Mouse (Mus musculus): ENCODE measurements around the gene Srcap. TPM values are rescaled to one million over a fixed set of nuclear protein-coding genes. Genes with fewer than 3 reads are reported as not detected.

Gene Srcap
- polyA plus RNA-seq, 1 experiment from 2014 or later, result 57.9 TPM

GRCm38 (mm10) chr7:127549116-127549835 is 37.5 kb downstream of the Srcap start:
- Histone ChIP-seq H3K9ac (no peak overlapping the region), H3K4me1 (no peaks in the 10 kb centered on the region), H3K36me3 (peaks cover 87% of the 10 kb centered on the region), H3K9me3 (replicated peaks) (no peaks in the 10 kb centered on the region), H3K4me2 (no peak overlapping the region), H3K27ac (no peak overlapping the region), H3K4me3 (replicated peaks) (no peak overlapping the region), H3K27me3 (no peaks in the 10 kb centered on the region)
- ATAC-seq (replicated peaks; ENCODE audit: low FRiP score), result no peak
- WGBS, result 87% methylated on average over 15 of the region's 15 CpGs

GRCm38 (mm10) chr7:127551558-127551957 is 39.8 kb downstream of the Srcap start:
- Histone ChIP-seq H3K27me3 (no peaks in the 10 kb centered on the region), H3K27ac (no peak overlapping the region), H3K4me3 (replicated peaks) (no peak overlapping the region), H3K9me3 (replicated peaks) (no peaks in the 10 kb centered on the region), H3K4me2 (no peak overlapping the region), H3K9ac (no peak overlapping the region), H3K36me3 (peaks cover 87% of the 10 kb centered on the region), H3K4me1 (no peaks in the 10 kb centered on the region)
- no peak for ATAC-seq (replicated peaks; ENCODE audit: low FRiP score)
- 94% methylated on average over 8 of the region's 8 CpGs for WGBS

GRCm38 (mm10) chr7:127560580-127560979 is 48.8 kb downstream of the Srcap start:
- no peak overlapping the region for H3K9ac ChIP-seq
- no peak overlapping the region for H3K4me3 ChIP-seq (replicated peaks)
- H3K4me2 ChIP-seq, result no peak overlapping the region
- peaks cover 92% of the 10 kb centered on the region for H3K36me3 ChIP-seq
- H3K27me3 ChIP-seq, result no peaks in the 10 kb centered on the region
- WGBS, result 90% methylated on average over 11 of the region's 11 CpGs
- no peak overlapping the region for H3K27ac ChIP-seq
- no peak for ATAC-seq (replicated peaks; ENCODE audit: low FRiP score)
- H3K4me1 ChIP-seq, result no peaks in the 10 kb centered on the region
- no peaks in the 10 kb centered on the region for H3K9me3 ChIP-seq (replicated peaks)

- Histone ChIP-seq H3K4me3 (replicated peaks) (no peak within 1 kb of the TSS), H3K36me3 (peaks cover 91% of the 10 kb centered on the region), H3K27me3 (no peaks in the 10 kb centered on the region), H3K9me3 (replicated peaks) (no peaks in the 10 kb centered on the region), H3K27ac (no peak within 1 kb of the TSS), H3K9ac (no peak within 1 kb of the TSS), H3K4me1 (no peaks in the 10 kb centered on the region), H3K4me2 (no peak within 1 kb of the TSS)
- ATAC-seq (replicated peaks; ENCODE audit: low FRiP score), result no peak
- WGBS, result 92% methylated on average over 5 of the region's 5 CpGs
These were observed 49.6 kb downstream of the Srcap start, which contains the start of gene Tmem265 for GRCm38 (mm10) chr7:127561340-127561858. Gene Tmem265 (plus strand): TSS chr7:127561390.

- Histone ChIP-seq H3K36me3 (peaks cover 86% of the 10 kb centered on the region), H3K4me3 (replicated peaks) (no peak overlapping the region), H3K4me1 (no peaks in the 10 kb centered on the region), H3K27me3 (no peaks in the 10 kb centered on the region), H3K4me2 (no peak overlapping the region), H3K9ac (no peak overlapping the region), H3K27ac (no peak overlapping the region), H3K9me3 (replicated peaks) (no peaks in the 10 kb centered on the region)
- 69% methylated on average over 6 of the region's 6 CpGs for WGBS
- no peak for ATAC-seq (replicated peaks; ENCODE audit: low FRiP score)
These were observed 52.8 kb downstream of the Srcap start for GRCm38 (mm10) chr7:127564381-127565150.

- Histone ChIP-seq H3K4me2 (peak within 1 kb of the TSS; percentile 88), H3K9ac (peak within 1 kb of the TSS; percentile 81), H3K4me3 (replicated peaks) (peak within 1 kb of the TSS; percentile 86), H3K36me3 (peaks cover 35% of the 10 kb centered on the region), H3K4me1 (peaks cover 25% of the 10 kb centered on the region), H3K27me3 (no peaks in the 10 kb centered on the region), H3K9me3 (replicated peaks) (no peaks in the 10 kb centered on the region), H3K27ac (peak within 1 kb of the TSS; percentile 86)
- under 1% methylated on average over 17 of the region's 17 CpGs for WGBS
- peak; percentile 98 for ATAC-seq (replicated peaks; ENCODE audit: low FRiP score)
These were observed 61.2 kb downstream of the Srcap start, which contains the start of gene Phkg2 for GRCm38 (mm10) chr7:127572895-127573471. Gene Phkg2 (plus strand): TSS chr7:127573340.

GRCm38 (mm10) chr7:127573503-127574008 is 61.8 kb downstream of the Srcap start:
- peak overlapping the region; percentile 81 for H3K9ac ChIP-seq
- peaks cover 37% of the 10 kb centered on the region for H3K36me3 ChIP-seq
- ATAC-seq (replicated peaks; ENCODE audit: low FRiP score), result peak; percentile 71
- WGBS, result under 1% methylated on average over 28 of the region's 28 CpGs
- peak overlapping the region; percentile 88 for H3K4me2 ChIP-seq
- H3K9me3 ChIP-seq (replicated peaks), result no peaks in the 10 kb centered on the region
- no peaks in the 10 kb centered on the region for H3K27me3 ChIP-seq
- H3K4me3 ChIP-seq (replicated peaks), result peak overlapping the region; percentile 86
- peaks cover 25% of the 10 kb centered on the region for H3K4me1 ChIP-seq
- peak overlapping the region; percentile 86 for H3K27ac ChIP-seq

- WGBS, result 18% methylated on average over 7 of the region's 7 CpGs
- Histone ChIP-seq H3K4me3 (replicated peaks) (peak overlapping the region; percentile 86), H3K9ac (peak overlapping the region; percentile 81), H3K4me1 (peaks cover 25% of the 10 kb centered on the region), H3K27ac (peak overlapping the region; percentile 86; the same call in 1 of the 2 replicates), H3K9me3 (replicated peaks) (no peaks in the 10 kb centered on the region), H3K27me3 (no peaks in the 10 kb centered on the region), H3K4me2 (peak overlapping the region; percentile 88), H3K36me3 (peaks cover 36% of the 10 kb centered on the region)
- ATAC-seq (replicated peaks; ENCODE audit: low FRiP score), result no peak
These were observed 62.3 kb downstream of the Srcap start for GRCm38 (mm10) chr7:127574115-127574514.

- no peak overlapping the region for H3K4me2 ChIP-seq
- 85% methylated on average over 6 of the region's 6 CpGs for WGBS
- H3K4me1 ChIP-seq, result peaks cover 9% of the 10 kb centered on the region
- H3K9ac ChIP-seq, result no peak overlapping the region
- ATAC-seq (replicated peaks; ENCODE audit: low FRiP score), result no peak
- H3K27ac ChIP-seq, result no peak overlapping the region
- peaks cover 71% of the 10 kb centered on the region for H3K36me3 ChIP-seq
- no peak overlapping the region for H3K4me3 ChIP-seq (replicated peaks)
- no peaks in the 10 kb centered on the region for H3K9me3 ChIP-seq (replicated peaks)
- H3K27me3 ChIP-seq, result no peaks in the 10 kb centered on the region
These were observed 71.5 kb downstream of the Srcap start for GRCm38 (mm10) chr7:127583260-127583659.

- Histone ChIP-seq H3K27me3 (no peaks in the 10 kb centered on the region), H3K36me3 (peaks cover 62% of the 10 kb centered on the region), H3K4me1 (peaks cover 19% of the 10 kb centered on the region), H3K9me3 (replicated peaks) (no peaks in the 10 kb centered on the region), H3K27ac (no peak overlapping the region), H3K4me3 (replicated peaks) (no peak overlapping the region), H3K9ac (no peak overlapping the region), H3K4me2 (no peak overlapping the region)
- ATAC-seq (replicated peaks; ENCODE audit: low FRiP score), result no peak
- 90% methylated on average over 7 of the region's 7 CpGs for WGBS
These were observed 73.2 kb downstream of the Srcap start for GRCm38 (mm10) chr7:127585031-127585430.

- Histone ChIP-seq H3K4me2 (no peak overlapping the region), H3K27me3 (no peaks in the 10 kb centered on the region), H3K27ac (no peak overlapping the region), H3K36me3 (peaks cover 62% of the 10 kb centered on the region), H3K9ac (no peak overlapping the region), H3K4me3 (replicated peaks) (no peak overlapping the region), H3K9me3 (replicated peaks) (no peaks in the 10 kb centered on the region), H3K4me1 (peaks cover 19% of the 10 kb centered on the region)
- ATAC-seq (replicated peaks; ENCODE audit: low FRiP score), result no peak
- WGBS, result 86% methylated on average over 6 of the region's 6 CpGs
These were observed 74.4 kb downstream of the Srcap start for GRCm38 (mm10) chr7:127586149-127586548.

Data from kidney, embryonic 15.5 days (tissue).